Mouse (Mus musculus) frontal cortex, postnatal 10 days (tissue): ENCODE data around the gene Rer1.

Experiments used
- DNase-seq, 2 experiments: peaks; one replicate each; pipeline ENCODE4 v3.0.0; 2022; ENCODE audit warnings: low spot score in 2 of 2, mixed read lengths in 1 of 2

Rer1 gene

GRCm38 (mm10) chr4:155024170-155025010, 61.8 kb downstream of the Rer1 start:
- DNase-seq, result no peak
